Comparison of ENCODE assay signal across 9 mouse cellular contexts in genomic region chr5:100070255-100070654, GRCm38 (mm10). TPM values are rescaled to one million over a fixed set of nuclear protein-coding genes. Genes with fewer than 3 reads are reported as not detected.
DNase-seq lines count a peak whose midpoint lies in the region; ATAC-seq and TF ChIP-seq lines count a peak whose summit lies in the region.
"Had no signal": no experiment of that assay in that cellular context is flagged by ENCODE, and none has a peak within 500 bp of the region (broad histone marks: within the 10 kb centered on the region; RNA-seq: fewer than 3 reads in every experiment).

No protein-coding gene starts in this region.

- H3K4me3 ChIP-seq in E14TG2a.4 (replicated peaks; ENCODE audit: low read length) = no peak overlapping the region
- H3K4me3 ChIP-seq in forebrain, embryonic 10.5 days = no peak overlapping the region
- no peak overlapping the region for H3K4me3 ChIP-seq in lung, embryonic 15.5 days
- H3K4me3 ChIP-seq: heart, embryonic 13.5 days had no signal

- TF ChIP-seq POLR2A in brain, embryonic 14.5 days (IDR thresholded peaks at IDR 0.05; ENCODE audit: borderline replicate concordance, extremely low read depth, insufficient read depth, insufficient read length, poor library complexity, severe bottlenecking) = no peak

- WGBS in forebrain, embryonic 10.5 days = 31% methylated on average over 3 of the region's 3 CpGs
- WGBS in lung, embryonic 15.5 days = 17% methylated on average over 3 of the region's 3 CpGs

- intact Hi-C loops in heart, postnatal 25 days (cut with DNase I) = loop anchor here (1.0 to 5.0 kb wide), 3 partner anchors 97 to 253 kb away; no protein-coding TSS in a partner anchor

- ATAC-seq in lung, embryonic 15.5 days (ENCODE audit: borderline replicate concordance, extremely low read depth, low FRiP score, low TSS enrichment) = peak; percentile 69; the same call in 1 of the 2 replicates

- H3K27ac ChIP-seq in forebrain, embryonic 10.5 days = no peak overlapping the region
- H3K27ac ChIP-seq in lung, embryonic 15.5 days = no peak overlapping the region
- H3K27ac ChIP-seq: heart, embryonic 13.5 days had no signal

- H3K4me2 ChIP-seq in lung, embryonic 15.5 days = no peak overlapping the region
- H3K4me2 ChIP-seq: heart, embryonic 13.5 days had no signal

- TF ChIP-seq CTCF in E14TG2a.4 (conservative IDR thresholded peaks at IDR 0.05; ENCODE audit: low read length) = peak; percentile 86
- peak; percentile 100 for TF ChIP-seq CTCF in brain, embryonic 14.5 days (IDR thresholded peaks at IDR 0.05; ENCODE audit: borderline replicate concordance, extremely low read depth, insufficient read depth, insufficient read length)

- DNase-seq in brain, embryonic 14.5 days (ENCODE audit: low read depth) = peak; percentile 91
- peak; percentile 82 for DNase-seq in forebrain, embryonic 10.5 days (ENCODE audit: extremely low spot score, low spot score)
- DNase-seq in heart, postnatal 25 days (ENCODE audit: low spot score) = peak; percentile 38
- DNase-seq in layer of hippocampus, adult 8-10 months (ENCODE audit: low spot score in 2 of 2) = peak; percentile 72 to 90
- DNase-seq in ovary, adult 18-20 months (ENCODE audit: low spot score) = peak; percentile 55
- DNase-seq in thymus, postnatal 10 days (ENCODE audit: low spot score in 2 of 2) = peak; percentile 63 to 86

- H3K27me3 ChIP-seq in E14TG2a.4 (ENCODE audit: insufficient read depth, low read length) = no peaks in the 10 kb centered on the region
- H3K27me3 ChIP-seq in forebrain, embryonic 10.5 days (ENCODE audit: poor library complexity, severe bottlenecking) = no peaks in the 10 kb centered on the region
- no peaks in the 10 kb centered on the region for H3K27me3 ChIP-seq in lung, embryonic 15.5 days
- H3K27me3 ChIP-seq: heart, embryonic 13.5 days had no signal

- peaks cover 93% of the 10 kb centered on the region for H3K36me3 ChIP-seq in E14TG2a.4 (ENCODE audit: insufficient read depth, low read length)
- peaks cover 70% of the 10 kb centered on the region for H3K36me3 ChIP-seq in forebrain, embryonic 10.5 days (replicated peaks)
- H3K36me3 ChIP-seq in lung, embryonic 15.5 days = peaks cover 22% of the 10 kb centered on the region

- no peak overlapping the region for H3K9ac ChIP-seq in lung, embryonic 15.5 days
- H3K9ac ChIP-seq: heart, embryonic 13.5 days had no signal

- H3K9me3 ChIP-seq in E14TG2a.4 (ENCODE audit: low read length) = no peaks in the 10 kb centered on the region
- H3K9me3 ChIP-seq in forebrain, embryonic 10.5 days = no peaks in the 10 kb centered on the region
- no peaks in the 10 kb centered on the region for H3K9me3 ChIP-seq in lung, embryonic 15.5 days
- H3K9me3 ChIP-seq: heart, embryonic 13.5 days had no signal

- peaks cover 28% of the 10 kb centered on the region for H3K4me1 ChIP-seq in E14TG2a.4 (replicated peaks; ENCODE audit: low read depth, low read length)
- H3K4me1 ChIP-seq in forebrain, embryonic 10.5 days = no peaks in the 10 kb centered on the region
- H3K4me1 ChIP-seq in lung, embryonic 15.5 days = no peaks in the 10 kb centered on the region
- H3K4me1 ChIP-seq: heart, embryonic 13.5 days had no signal

RNA-seq across cellular contexts. Expression of gene Enoph1, which starts 30.5 kb away (rescaled TPM):
- 57.5 and 59.5 TPM in 2 replicates for polyA plus RNA-seq in brain, embryonic 14.5 days (2012; rRNA removed)
- 62.8 and 66.9 TPM in 2 replicates for polyA plus RNA-seq in forebrain, embryonic 10.5 days (2016; fragmentation: Nextera tagmentation; extraction: Ambion mirVana)
- total RNA-seq in heart, postnatal 25 days (2021) = 1 to 10 TPM; 7.3 to 8.4 TPM
- total RNA-seq in layer of hippocampus, adult 8-10 months (2022) = 10 to 100 TPM; 51.4 to 56.9 (median 55.1) TPM
- 48.4 and 51.1 TPM in 2 replicates for polyA plus RNA-seq in lung, embryonic 15.5 days (2015; fragmentation: Nextera tagmentation; extraction: Ambion mirVana)

RNA-seq across cellular contexts. Expression of gene Hnrnpdl, which starts 30.8 kb away (rescaled TPM):
- polyA plus RNA-seq in brain, embryonic 14.5 days (2012; rRNA removed) = 454 and 560 TPM in 2 replicates
- 246 and 247 TPM in 2 replicates for polyA plus RNA-seq in forebrain, embryonic 10.5 days (2016; fragmentation: Nextera tagmentation; extraction: Ambion mirVana)
- 10 to 100 TPM; 53.1 to 63.5 TPM for total RNA-seq in heart, postnatal 25 days (2021)
- 100 to 1,000 TPM; 182 to 223 (median 194) TPM for total RNA-seq in layer of hippocampus, adult 8-10 months (2022)
- polyA plus RNA-seq in lung, embryonic 15.5 days (2015; fragmentation: Nextera tagmentation; extraction: Ambion mirVana) = 153 and 157 TPM in 2 replicates

Comparison
In these comparisons a context has a peak if more than half of its experiments do, and no peak if none do; other contexts are left out.
1. DNase-seq: peak in every context shown above with its lines; median percentile 91 in brain, embryonic 14.5 days; 82 in forebrain, embryonic 10.5 days; 81 in layer of hippocampus, adult 8-10 months; 74 in thymus, postnatal 10 days; 55 in ovary, adult 18-20 months; 38 in heart, postnatal 25 days.